ENCODE assay signal across 8 mouse cellular contexts in the genomic region with DNA sequence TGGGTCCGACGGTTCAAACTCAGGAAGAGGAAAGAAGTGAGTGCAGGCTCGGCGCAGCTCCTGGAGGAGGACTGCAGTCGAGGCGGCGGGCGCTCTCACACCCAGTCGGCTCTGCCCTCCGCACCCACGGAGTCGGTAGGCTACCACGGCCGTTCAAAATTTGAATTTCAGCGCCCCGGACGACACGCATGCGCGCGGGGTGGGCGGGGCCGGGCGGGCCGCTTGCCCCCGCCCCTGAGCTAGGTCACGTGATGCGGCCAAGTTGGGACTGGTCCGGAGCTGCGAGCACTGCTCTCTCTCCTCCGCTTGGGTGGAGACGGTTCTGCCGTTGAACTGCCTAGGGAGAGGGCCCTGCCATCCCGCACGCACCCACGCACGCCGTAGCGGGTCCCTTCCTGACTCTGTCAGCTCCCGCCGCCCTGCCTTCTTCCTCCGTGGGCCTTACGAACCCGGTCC. TPM values are rescaled to one million over a fixed set of nuclear protein-coding genes. Genes with fewer than 3 reads are reported as not detected.
A peak's percentile ranks its signal among the peaks of the same experiment; 100 is the strongest.
DNase-seq lines count a peak whose midpoint lies in the region; ATAC-seq lines count a peak whose summit lies in the region.

Gene Anln (minus strand): TSS at position 168 of the 456 bp plus-strand sequence.

- peak within 1 kb of the TSS; percentile 90 for H3K9ac ChIP-seq in intestine, embryonic 16.5 days (ENCODE audit: low read depth, low read length)

- peaks cover 16% of the 10 kb centered on the region; the same call in 1 of the 2 replicates for H3K4me1 ChIP-seq in intestine, embryonic 16.5 days (ENCODE audit: control insufficient read depth, insufficient read depth, low read length)

- peak; percentile 99 for DNase-seq in adrenal gland, postnatal 10 days
- peak; percentile 96 for DNase-seq in embryo, embryonic 9.5 days (ENCODE audit: extremely low spot score)
- peak; percentile 94 to 97 for DNase-seq in gastrocnemius, postnatal 4 days (ENCODE audit: low spot score in 2 of 2)
- DNase-seq in left cerebral cortex, postnatal 25 days (ENCODE audit: low spot score in 2 of 2): peak; percentile 83
- peak; percentile 96 for DNase-seq in mesoderm, embryonic 11.5 days (ENCODE audit: low read depth, low spot score)
- DNase-seq in right cerebral cortex, postnatal 25 days: peak; percentile 83
- peak; percentile 91 to 97 for DNase-seq in urinary bladder, postnatal 4 days (ENCODE audit: low spot score in 2 of 2)

- intact Hi-C loops in left cerebral cortex, postnatal 25 days (cut with DNase I): loop anchor here (5.0 kb wide), 1 partner anchor 162 kb away; the partner anchor contains the start of gene Zfp809

- peak within 1 kb of the TSS; percentile 95 for H3K27ac ChIP-seq in intestine, embryonic 16.5 days (ENCODE audit: low read length)

- 0% methylated on average over 44 of the region's 44 CpGs for WGBS in intestine, embryonic 16.5 days

- H3K4me3 ChIP-seq in intestine, embryonic 16.5 days (ENCODE audit: low read length): peak within 1 kb of the TSS; percentile 96

- H3K9me3 ChIP-seq in intestine, embryonic 16.5 days (ENCODE audit: control insufficient read depth, low read length): no peaks in the 10 kb centered on the region

- H3K36me3 ChIP-seq in intestine, embryonic 16.5 days (ENCODE audit: control insufficient read depth, insufficient read depth, low read length): no peaks in the 10 kb centered on the region

- H3K4me2 ChIP-seq in intestine, embryonic 16.5 days (ENCODE audit: low read depth, low read length): peak within 1 kb of the TSS; percentile 92

- no peaks in the 10 kb centered on the region for H3K27me3 ChIP-seq in intestine, embryonic 16.5 days (replicated peaks; ENCODE audit: control insufficient read depth, insufficient read depth, low read length)

- peak; percentile 96 for ATAC-seq in intestine, embryonic 16.5 days

RNA-seq across cellular contexts. Expression of gene Anln, which starts in this region (rescaled TPM):
- total RNA-seq in adrenal gland, postnatal 10 days (2021): 10 to 100 TPM; 15.8 to 19.8 TPM
- total RNA-seq in gastrocnemius, postnatal 4 days (2021): 10 to 100 TPM; 25.9 to 26.3 TPM
- polyA plus RNA-seq in intestine, embryonic 16.5 days (2015; fragmentation: Nextera tagmentation; extraction: Ambion mirVana): 35.7 and 36.0 TPM in 2 replicates
- total RNA-seq in left cerebral cortex, postnatal 25 days (2021): 1 to 10 TPM; 6.4 to 7.3 TPM

Comparison
In these comparisons a context has a peak if more than half of its experiments do, and no peak if none do; other contexts are left out.
1. Peak in every context shown above with its lines: DNase-seq, ATAC-seq, H3K4me3 ChIP-seq and H3K27ac ChIP-seq.